Mouse (Mus musculus) intestine, embryonic 15.5 days (tissue): ENCODE data around the gene Upf3a. TPM values are rescaled to one million over a fixed set of nuclear protein-coding genes. Genes with fewer than 3 reads are reported as not detected.
A peak's percentile ranks its signal among the peaks of the same experiment; 100 is the strongest.
"Not testable (repeated sequence)": the region's sequence is repeated elsewhere in the genome, so short reads cannot be mapped to it uniquely, and the experiment has no call there.

ENCODE experiments used
- ATAC-seq: fragments of 200-750 bp; cut with Nextera tagmentation; 2 replicates; pipeline ENCODE4 v1.8.0; 2017; ENCODE audit warnings: moderate TSS enrichment, moderate library complexity
- H3K27ac ChIP-seq: fragments of 300-500 bp; sonication (generic); 2 replicates; pipeline ENCODE4 v1.5.1; 2015; ENCODE audit warnings: mild to moderate bottlenecking, inconsistent platforms
- H3K27me3 ChIP-seq: fragments of 300-500 bp; sonication (generic); replicated peaks from 2 replicates; pipeline ENCODE4 v1.6.1; 2015; ENCODE audit warnings: inconsistent platforms
- H3K36me3 ChIP-seq: fragments of 300-500 bp; sonication (generic); 2 replicates; pipeline ENCODE4 v1.6.1; 2015; ENCODE audit warnings: inconsistent platforms
- H3K4me1 ChIP-seq: fragments of 300-500 bp; sonication (generic); replicated peaks from 2 replicates; pipeline ENCODE4 v1.6.1; 2015; ENCODE audit warnings: inconsistent platforms
- H3K4me2 ChIP-seq: fragments of 300-500 bp; sonication (generic); replicated peaks from 2 replicates; pipeline ENCODE4 v1.6.1; 2015; ENCODE audit warnings: mild to moderate bottlenecking, inconsistent platforms
- H3K4me3 ChIP-seq: fragments of 300-500 bp; sonication (generic); replicated peaks from 2 replicates; pipeline ENCODE4 v1.5.1; 2015; ENCODE audit warnings: inconsistent platforms
- H3K9ac ChIP-seq: fragments of 300-500 bp; sonication (generic); 2 replicates; pipeline ENCODE4 v1.6.1; 2015; ENCODE audit warnings: inconsistent platforms
- H3K9me3 ChIP-seq: fragments of 300-500 bp; sonication (generic); 2 replicates; pipeline ENCODE4 v1.6.1; 2016; ENCODE audit warnings: inconsistent platforms
- WGBS: fragments of 180-500 bp; shearing (Covaris S2); methylation state at CpG from one replicate; pipeline ENCODE4 v1.1.7; 2015; 5-methylcytosine and 5-hydroxymethylcytosine counted together
- polyA plus RNA-seq: library from polyadenylated mRNA; unstranded; fragments of >200 nt; fragmentation: Nextera tagmentation; extraction: Ambion mirVana; gene quantifications from 2 replicates; pipeline ENCODE4 v1.2.1, GENCODE M21; 2015

Gene Upf3a
- 34.0 and 34.4 TPM in 2 replicates for polyA plus RNA-seq

- peak within 1 kb of the TSS; percentile 84 for H3K4me3 ChIP-seq
- H3K4me1 ChIP-seq: 0 out of 2 replicates have a peak, but pooled peaks cover 4% of the 10 kb centered on the region
- H3K36me3 ChIP-seq: peaks cover 11% of the 10 kb centered on the region
- H3K4me2 ChIP-seq: peak within 1 kb of the TSS; percentile 88
- H3K9me3 ChIP-seq: no peaks in the 10 kb centered on the region
- under 1% methylated on average over 47 of the region's 47 CpGs for WGBS
- H3K9ac ChIP-seq: peak within 1 kb of the TSS; percentile 86
- peak within 1 kb of the TSS; percentile 98 for H3K27ac ChIP-seq
- no peaks in the 10 kb centered on the region for H3K27me3 ChIP-seq
- ATAC-seq: peak; percentile 97
These were observed at the start of gene Upf3a for GRCm38 (mm10) chr8:13785250-13785763. Gene Upf3a (plus strand): TSS chr8:13785615.

- H3K9ac ChIP-seq: no peak overlapping the region
- no peak overlapping the region for H3K4me3 ChIP-seq
- H3K27ac ChIP-seq: peak overlapping the region; percentile 38
- peak; percentile 66 for ATAC-seq
- no peaks in the 10 kb centered on the region; the same call in 1 of the 2 replicates for H3K4me1 ChIP-seq
- 24% methylated on average over 6 of the region's 6 CpGs for WGBS
- no peaks in the 10 kb centered on the region for H3K36me3 ChIP-seq
- H3K27me3 ChIP-seq: no peaks in the 10 kb centered on the region
- peak overlapping the region; percentile 14; the same call in 1 of the 2 replicates for H3K4me2 ChIP-seq
- H3K9me3 ChIP-seq: no peaks in the 10 kb centered on the region
These were observed 45.1 kb upstream of the Upf3a start for GRCm38 (mm10) chr8:13740323-13740770.

GRCm38 (mm10) chr8:13740817-13741613, 44.4 kb upstream of the Upf3a start:
- ATAC-seq: no peak
- H3K36me3 ChIP-seq: no peaks in the 10 kb centered on the region
- no peaks in the 10 kb centered on the region for H3K9me3 ChIP-seq
- no peak overlapping the region for H3K4me2 ChIP-seq
- H3K9ac ChIP-seq: no peak overlapping the region
- no peak overlapping the region for H3K4me3 ChIP-seq
- H3K27ac ChIP-seq: peak overlapping the region; percentile 38; the same call in 1 of the 2 replicates
- no peaks in the 10 kb centered on the region for H3K27me3 ChIP-seq
- no peaks in the 10 kb centered on the region; the same call in 1 of the 2 replicates for H3K4me1 ChIP-seq
- WGBS: 76% methylated on average over 7 of the region's 7 CpGs

- WGBS: 97% methylated on average over 6 of the region's 6 CpGs
- not testable (repeated sequence) for H3K27ac ChIP-seq, ATAC-seq, H3K4me2 ChIP-seq, H3K36me3 ChIP-seq, H3K4me1 ChIP-seq, H3K9me3 ChIP-seq, H3K4me3 ChIP-seq, H3K27me3 ChIP-seq, H3K9ac ChIP-seq
These were observed 39.2 kb upstream of the Upf3a start for GRCm38 (mm10) chr8:13746212-13746611.

- H3K27me3 ChIP-seq: 0 out of 2 replicates have a peak, but pooled peaks cover 3% of the 10 kb centered on the region
- no peaks in the 10 kb centered on the region for H3K4me1 ChIP-seq
- H3K9ac ChIP-seq: no peak overlapping the region
- 6% methylated on average over 3 of the region's 3 CpGs for WGBS
- H3K27ac ChIP-seq: no peak overlapping the region
- H3K4me2 ChIP-seq: no peak overlapping the region
- no peaks in the 10 kb centered on the region for H3K36me3 ChIP-seq
- H3K9me3 ChIP-seq: no peaks in the 10 kb centered on the region
- peak; percentile 82 for ATAC-seq
- H3K4me3 ChIP-seq: no peak overlapping the region
These were observed 37.8 kb upstream of the Upf3a start for GRCm38 (mm10) chr8:13747626-13748025.

- Histone ChIP-seq H3K27me3 (0 out of 2 replicates have a peak, but pooled peaks cover 3% of the 10 kb centered on the region), H3K4me2 (no peak overlapping the region), H3K9me3 (no peaks in the 10 kb centered on the region), H3K9ac (no peak overlapping the region), H3K36me3 (no peaks in the 10 kb centered on the region), H3K4me3 (no peak overlapping the region), H3K27ac (no peak overlapping the region), H3K4me1 (peaks cover 2% of the 10 kb centered on the region; the same call in 1 of the 2 replicates)
- 33% methylated on average over 2 of the region's 2 CpGs for WGBS
- ATAC-seq: no peak
These were observed 31.7 kb upstream of the Upf3a start for GRCm38 (mm10) chr8:13753680-13754079.

- H3K36me3 ChIP-seq: peaks cover 3% of the 10 kb centered on the region; the same call in 1 of the 2 replicates
- ATAC-seq: peak; percentile 36
- H3K4me2 ChIP-seq: peak overlapping the region; percentile 66; the same call in 1 of the 2 replicates
- peaks cover 6% of the 10 kb centered on the region for H3K4me1 ChIP-seq
- no peak overlapping the region for H3K4me3 ChIP-seq
- H3K27ac ChIP-seq: peak overlapping the region; percentile 38; the same call in 1 of the 2 replicates
- 51% methylated on average over 7 of the region's 7 CpGs for WGBS
- no peak overlapping the region for H3K9ac ChIP-seq
- no peaks in the 10 kb centered on the region for H3K9me3 ChIP-seq
- H3K27me3 ChIP-seq: 0 out of 2 replicates have a peak, but pooled peaks cover under 1% of the 10 kb centered on the region
These were observed 28.9 kb upstream of the Upf3a start for GRCm38 (mm10) chr8:13756480-13756879.

GRCm38 (mm10) chr8:13756982-13757804, 28.2 kb upstream of the Upf3a start, which contains the start of gene Cdc16:
Gene Cdc16 (plus strand): TSS chr8:13757676.
- ATAC-seq: peak; percentile 96
- Histone ChIP-seq H3K9ac (peak within 1 kb of the TSS; percentile 92), H3K36me3 (peaks cover 5% of the 10 kb centered on the region), H3K27me3 (no peaks in the 10 kb centered on the region), H3K4me2 (peak within 1 kb of the TSS; percentile 73), H3K4me3 (peak within 1 kb of the TSS; percentile 98), H3K27ac (peak within 1 kb of the TSS; percentile 89), H3K4me1 (peaks cover 6% of the 10 kb centered on the region), H3K9me3 (no peaks in the 10 kb centered on the region)
- WGBS: 7% methylated on average over 40 of the region's 40 CpGs

- peak overlapping the region; percentile 92 for H3K9ac ChIP-seq
- WGBS: under 1% methylated on average over 37 of the region's 38 CpGs
- H3K27me3 ChIP-seq: no peaks in the 10 kb centered on the region
- ATAC-seq: peak; percentile 71
- peak overlapping the region; percentile 89 for H3K27ac ChIP-seq
- peaks cover 6% of the 10 kb centered on the region for H3K4me1 ChIP-seq
- peaks cover 12% of the 10 kb centered on the region for H3K36me3 ChIP-seq
- H3K4me2 ChIP-seq: peak overlapping the region; percentile 73
- peak overlapping the region; percentile 98 for H3K4me3 ChIP-seq
- H3K9me3 ChIP-seq: no peaks in the 10 kb centered on the region
These were observed 27.3 kb upstream of the Upf3a start for GRCm38 (mm10) chr8:13757805-13758727.

- Histone ChIP-seq H3K36me3 (peaks cover 53% of the 10 kb centered on the region), H3K27me3 (no peaks in the 10 kb centered on the region), H3K4me1 (no peaks in the 10 kb centered on the region), H3K27ac (no peak overlapping the region), H3K4me2 (no peak overlapping the region), H3K9me3 (no peaks in the 10 kb centered on the region), H3K9ac (no peak overlapping the region), H3K4me3 (no peak overlapping the region)
- WGBS: 90% methylated on average over 11 of the region's 11 CpGs
- ATAC-seq: no peak
These were observed 16.2 kb upstream of the Upf3a start for GRCm38 (mm10) chr8:13769206-13769605.

GRCm38 (mm10) chr8:13780536-13780935, 4.9 kb upstream of the Upf3a start:
- no peaks in the 10 kb centered on the region for H3K4me1 ChIP-seq
- H3K9ac ChIP-seq: no peak overlapping the region
- no peak overlapping the region for H3K4me3 ChIP-seq
- no peaks in the 10 kb centered on the region for H3K27me3 ChIP-seq
- no peak for ATAC-seq
- H3K9me3 ChIP-seq: no peaks in the 10 kb centered on the region
- H3K4me2 ChIP-seq: no peak overlapping the region
- 77% methylated on average over 3 of the region's 3 CpGs for WGBS
- H3K27ac ChIP-seq: no peak overlapping the region
- H3K36me3 ChIP-seq: peaks cover 26% of the 10 kb centered on the region
